ENCODE assay signal across 8 mouse cellular contexts in the genomic region with DNA sequence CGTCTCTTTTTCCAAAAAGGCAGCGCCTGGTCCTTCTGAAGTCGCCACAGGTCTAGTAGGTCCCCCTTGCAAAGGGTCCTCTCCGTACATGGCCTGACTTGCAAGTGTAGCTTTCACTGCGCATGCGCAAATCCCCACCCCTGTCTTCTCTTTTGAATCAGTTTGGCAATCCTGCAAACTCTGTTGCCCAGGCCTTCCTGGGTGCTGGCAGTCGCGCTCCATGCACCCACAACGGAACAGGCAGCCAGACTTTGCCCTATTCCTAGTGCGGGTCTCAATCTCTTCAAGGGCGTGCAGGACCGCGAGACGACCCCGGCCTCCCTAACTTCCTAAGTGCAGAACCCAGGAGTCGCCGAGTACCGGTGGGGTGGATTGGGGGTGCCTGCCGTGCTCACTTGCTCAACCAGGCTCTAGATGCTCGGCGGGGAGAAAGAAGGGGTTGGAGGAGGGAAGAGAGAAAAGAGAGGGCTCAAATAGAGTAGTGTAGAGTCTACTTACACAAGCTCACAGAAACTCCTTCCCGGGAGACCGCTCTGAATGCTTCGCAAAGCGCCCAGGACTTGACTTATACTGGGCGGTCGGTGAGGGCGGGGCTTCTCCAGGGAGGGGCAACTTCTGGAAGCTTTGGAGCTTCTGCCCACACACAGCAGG. TPM values are rescaled to one million over a fixed set of nuclear protein-coding genes. Genes with fewer than 3 reads are reported as not detected.
DNase-seq lines count a peak whose midpoint lies in the region; ATAC-seq and TF ChIP-seq lines count a peak whose summit lies in the region.

TSS of gene Ptgr1 (minus strand) at position 580 of the 651 bp plus-strand sequence.

- peak within 1 kb of the TSS; percentile 51 for H3K9ac ChIP-seq in hindbrain, postnatal 0 days (replicated peaks; ENCODE audit: low read length)

- H3K27ac ChIP-seq in gastrocnemius, adult 2 months, result peak within 1 kb of the TSS; percentile 72
- peak within 1 kb of the TSS; percentile 45; the same call in 1 of the 2 replicates for H3K27ac ChIP-seq in hindbrain, postnatal 0 days
- no peak within 1 kb of the TSS for H3K27ac ChIP-seq in left cerebral cortex, adult 2 months

- H3K9me3 ChIP-seq in hindbrain, postnatal 0 days (ENCODE audit: low read length), result no peaks in the 10 kb centered on the region

- TF ChIP-seq CTCF in gastrocnemius, adult 2 months (IDR thresholded peaks at IDR 0.05), result no peak
- no peak for TF ChIP-seq CTCF in hindbrain, postnatal 0 days (IDR thresholded peaks at IDR 0.05; ENCODE audit: low read depth)
- no peak for TF ChIP-seq CTCF in left cerebral cortex, adult 2 months (IDR thresholded peaks at IDR 0.05)

- intact Hi-C loops in gastrocnemius, adult 2 months (cut with DNase I), result loop anchor here (1.0 to 5.0 kb wide), 2 partner anchors 14 to 74 kb away; partner anchors contain the start of gene Ecpas
- intact Hi-C loops in left cerebral cortex, adult 2 months (cut with DNase I), result loop anchor here (10.0 kb wide), 1 partner anchor 348 kb away; no protein-coding TSS in a partner anchor

- H3K27me3 ChIP-seq in hindbrain, postnatal 0 days (ENCODE audit: insufficient read depth, low read length), result no peaks in the 10 kb centered on the region

- no peaks in the 10 kb centered on the region for H3K4me1 ChIP-seq in hindbrain, postnatal 0 days (ENCODE audit: insufficient read depth, low read length)

- ATAC-seq in common myeloid progenitor, adult 5-6 weeks (replicated peaks; ENCODE audit: low read depth, poor library complexity, severe bottlenecking), result peak; percentile 39
- peak; percentile 69 for ATAC-seq in hindbrain, postnatal 0 days
- ATAC-seq in megakaryocyte, adult 5-6 weeks (ENCODE audit: poor library complexity, severe bottlenecking), result peak; percentile 50

- peak; percentile 74 for DNase-seq in T-cell, adult 2 months (ENCODE audit: low spot score)
- peak; percentile 89 for DNase-seq in gastrocnemius, adult 2 months
- peak; percentile 88 for DNase-seq in hindbrain, postnatal 0 days (ENCODE audit: low spot score)
- DNase-seq in left cerebral cortex, adult 2 months (ENCODE audit: extremely low spot score in 1 of 2, low spot score in 2 of 2), result peak; percentile 75 to 81
- DNase-seq in right cerebral cortex, postnatal 14 days, result peak; percentile 87
- DNase-seq in urinary bladder, postnatal 25 days (ENCODE audit: low spot score), result peak; percentile 84

- H3K4me2 ChIP-seq in hindbrain, postnatal 0 days (ENCODE audit: low read depth, low read length), result peak within 1 kb of the TSS; percentile 99

- H3K4me3 ChIP-seq in gastrocnemius, adult 2 months, result peak within 1 kb of the TSS; percentile 86
- peak within 1 kb of the TSS; percentile 53 for H3K4me3 ChIP-seq in hindbrain, postnatal 0 days (ENCODE audit: low read length)
- peak within 1 kb of the TSS; percentile 55 for H3K4me3 ChIP-seq in left cerebral cortex, adult 2 months

- no peaks in the 10 kb centered on the region for H3K36me3 ChIP-seq in hindbrain, postnatal 0 days (ENCODE audit: insufficient read depth, low read length)

- under 1% methylated on average over 28 of the region's 28 CpGs for WGBS in hindbrain, postnatal 0 days

RNA-seq across cellular contexts. Expression of gene Ptgr1, which starts in this region (rescaled TPM):
- total RNA-seq in common myeloid progenitor, adult 5-6 weeks (2017), result 9.4 and 11.6 TPM in 2 replicates
- 1 to 10 TPM in 1 of 2 experiments, under 1 TPM in 1; 0.84 to 1.7 TPM for total RNA-seq in gastrocnemius, adult 2 months (2021)
- total RNA-seq in hindbrain, postnatal 0 days (2014; rRNA removed), result 1.3 and 3.1 TPM in 2 replicates
- 5.6 and 6.0 TPM in 2 replicates for polyA plus RNA-seq in hindbrain, postnatal 0 days (2015; fragmentation: Nextera tagmentation; extraction: Ambion mirVana)
- 1 to 10 TPM; 1.9 to 2.2 TPM for total RNA-seq in left cerebral cortex, adult 2 months (2021)
- total RNA-seq in megakaryocyte, adult 5-6 weeks (2015), result 33.1 and 36.4 TPM in 2 replicates
- 25.7 and 29.0 TPM in 2 replicates for total RNA-seq in megakaryocyte, adult 5-6 weeks (2017)
